Mouse (Mus musculus) liver, embryonic 13.5 days (tissue): ENCODE measurements around the gene Ccdc97. TPM values are rescaled to one million over a fixed set of nuclear protein-coding genes. Genes with fewer than 3 reads are reported as not detected.

ENCODE experiments used
- polyA plus RNA-seq: library from polyadenylated mRNA; unstranded; fragments of >200 nt; fragmentation: Nextera tagmentation; extraction: Ambion mirVana; gene quantifications from 2 replicates; pipeline ENCODE4 v1.2.1, GENCODE M21; 2015

The Ccdc97 gene
- polyA plus RNA-seq, 1 experiment from 2014 or later, result 8.8 TPM

Other genes with a start within 250 kb of the Ccdc97 start
- gene Ceacam1, start 241.5 kb downstream of the Ccdc97 start, polyA plus RNA-seq, result 1.7 and 2.5 TPM in 2 replicates
- gene Ceacam2, start 179.2 kb downstream of the Ccdc97 start, polyA plus RNA-seq, result 0.03 TPM in 1 of 2 replicates, not detected in the other
- 0.32 TPM in 2 replicates for gene Erich4, start 103.2 kb downstream of the Ccdc97 start, polyA plus RNA-seq
- gene Dmac2, start 99.7 kb downstream of the Ccdc97 start, polyA plus RNA-seq, result 10.4 and 11.3 TPM in 2 replicates
- 2.1 and 2.2 TPM in 2 replicates for gene B3gnt8, start 92.4 kb downstream of the Ccdc97 start, polyA plus RNA-seq
- gene Bckdha, start 60.1 kb downstream of the Ccdc97 start, polyA plus RNA-seq, result 20.0 and 21.6 TPM in 2 replicates
- gene Exosc5, start 59.9 kb downstream of the Ccdc97 start, polyA plus RNA-seq, result 62.3 and 68.8 TPM in 2 replicates
- gene Tmem91, start 43.9 kb downstream of the Ccdc97 start, polyA plus RNA-seq, result 1.0 and 1.1 TPM in 2 replicates
- 21.8 and 25.1 TPM in 2 replicates for gene B9d2, start 38.3 kb downstream of the Ccdc97 start, polyA plus RNA-seq
- 6.1 and 6.9 TPM in 2 replicates for gene Tgfb1, start 32.1 kb downstream of the Ccdc97 start, polyA plus RNA-seq
- 31.4 and 36.3 TPM in 2 replicates for gene Hnrnpul1, start 35.7 kb upstream of the Ccdc97 start, polyA plus RNA-seq
- gene Axl, start 69.6 kb upstream of the Ccdc97 start, polyA plus RNA-seq, result 13.3 and 14.5 TPM in 2 replicates
- gene Cyp2s1, start 97.8 kb upstream of the Ccdc97 start, polyA plus RNA-seq, result 0.34 and 0.38 TPM in 2 replicates
- 0.05 and 0.06 TPM in 2 replicates for gene Cyp2b10, start 178.5 kb upstream of the Ccdc97 start, polyA plus RNA-seq